Mouse (Mus musculus) right cerebral cortex, postnatal 25 days (tissue): ENCODE measurements at regions not wholly inside any gene's neighbourhood (a gene's known extent, or its start where the extent isn't known, plus 50 kb on each side); places are given as distances from the start of the nearest gene placed in this dataset.

Source experiments
- DNase-seq: peaks from one replicate; pipeline ENCODE4 v3.0.0; 2022

DNA sequence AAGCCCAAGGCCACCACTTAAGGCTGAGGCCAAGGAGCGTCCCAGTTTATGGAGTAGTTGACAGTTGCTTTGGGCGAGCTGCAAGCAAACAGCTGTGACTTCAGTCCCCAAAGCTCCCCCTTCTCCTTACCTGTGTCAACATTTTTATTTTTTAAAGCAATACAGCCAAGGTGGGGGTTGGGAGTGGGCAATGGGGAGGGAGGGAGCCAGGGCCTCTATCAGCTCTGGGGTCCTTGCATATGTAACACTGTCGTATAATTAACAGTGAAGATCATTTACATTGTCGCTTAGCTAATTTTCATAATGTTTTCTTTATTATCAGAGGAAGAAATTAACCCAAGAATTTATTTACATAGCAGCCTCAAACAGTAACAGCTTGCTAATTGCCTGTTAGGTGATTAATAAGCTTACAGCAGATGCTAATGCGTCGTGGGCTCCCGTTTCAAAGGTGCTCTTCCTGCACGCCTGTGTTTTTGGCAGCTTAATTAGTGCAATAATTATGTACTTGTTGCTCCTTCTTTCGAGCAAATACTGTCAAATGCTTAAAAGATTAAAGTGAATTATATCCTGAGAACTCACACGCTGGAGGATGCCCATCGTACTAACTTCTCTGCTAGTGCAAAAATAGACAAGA, 227.4 kb upstream of the Tle3 start:
- no peak for DNase-seq

DNA sequence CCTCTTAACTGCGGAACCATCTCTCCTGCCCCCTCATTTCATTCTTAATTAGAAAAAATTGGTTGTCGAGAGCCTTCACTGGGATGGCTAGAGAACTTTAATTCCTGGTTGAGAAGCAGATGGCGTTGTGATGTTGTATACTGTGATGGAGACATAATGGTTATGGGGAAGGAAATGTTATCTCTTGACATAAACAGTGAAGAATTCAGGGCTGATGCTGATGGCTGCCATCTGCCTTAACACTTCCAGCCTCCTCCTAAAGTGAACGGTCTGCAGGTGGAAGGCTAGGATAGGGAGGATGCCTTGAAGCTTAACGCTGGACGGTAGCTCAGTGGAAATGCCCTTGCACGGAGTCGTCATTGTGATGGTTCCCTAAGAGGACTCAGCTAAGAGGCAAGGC, 226.4 kb upstream of the Tle3 start:
- DNase-seq = no peak

DNA sequence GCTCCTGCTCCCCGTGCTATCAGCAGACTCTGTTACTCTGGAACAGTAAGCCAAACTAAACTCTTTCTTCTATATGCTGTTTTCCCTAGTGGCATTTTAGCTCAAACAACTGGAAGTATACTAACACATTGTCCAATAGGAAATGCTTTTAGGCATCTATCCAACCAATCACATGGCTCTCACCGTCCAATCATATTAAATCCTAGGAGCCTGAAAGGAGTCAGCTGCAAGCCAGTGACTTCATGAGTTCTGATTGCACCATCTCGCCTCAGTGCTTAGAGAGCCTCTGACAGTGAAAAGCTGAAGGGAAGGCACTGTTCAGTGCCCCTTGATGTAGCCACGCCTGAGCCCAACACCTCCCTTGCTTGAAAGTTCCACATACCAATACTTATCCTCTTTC, 221.0 kb upstream of the Tle3 start:
- DNase-seq = no peak

DNA sequence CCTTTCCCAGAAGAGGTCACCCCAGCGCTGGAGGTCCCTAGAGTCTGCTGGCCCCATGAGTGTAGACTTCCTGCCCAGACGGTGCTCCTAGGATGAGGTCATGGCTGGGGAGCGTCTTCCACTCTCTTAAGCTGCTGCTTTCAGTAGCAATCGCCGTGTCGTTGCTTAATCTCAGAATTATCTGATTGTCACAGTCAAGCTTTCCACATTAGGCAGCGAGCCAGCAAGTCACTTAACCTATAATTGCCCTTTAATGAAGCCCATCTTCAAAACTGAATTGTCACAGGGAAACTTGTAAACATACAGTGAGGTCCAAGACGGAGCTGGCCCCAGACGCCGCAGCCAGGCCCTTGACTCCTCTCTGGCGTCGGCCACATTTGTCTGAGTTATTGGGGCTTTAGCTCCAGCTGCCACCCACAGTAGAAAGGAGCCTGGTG, 220.2 kb upstream of the Tle3 start:
- no peak for DNase-seq

DNA sequence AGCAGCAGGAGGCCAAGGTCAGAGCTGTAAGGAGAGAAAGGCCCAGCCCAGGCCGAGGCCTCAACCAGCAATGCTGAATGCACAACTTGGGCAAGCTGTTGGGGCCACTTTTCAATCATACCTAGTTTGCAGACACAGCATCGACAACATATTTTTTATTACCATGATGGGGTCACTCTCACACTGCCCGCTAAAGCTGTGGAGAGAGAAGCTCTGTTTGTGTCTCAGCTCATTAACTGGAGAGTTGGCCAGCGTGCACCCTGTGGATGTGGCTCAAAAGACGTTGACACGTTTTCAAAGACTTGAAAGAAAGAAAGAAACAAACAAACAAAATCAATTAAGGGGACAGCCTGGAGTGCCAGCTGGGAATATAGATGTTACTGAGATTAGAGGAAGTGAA, 217.4 kb upstream of the Tle3 start:
- DNase-seq = no peak

DNA sequence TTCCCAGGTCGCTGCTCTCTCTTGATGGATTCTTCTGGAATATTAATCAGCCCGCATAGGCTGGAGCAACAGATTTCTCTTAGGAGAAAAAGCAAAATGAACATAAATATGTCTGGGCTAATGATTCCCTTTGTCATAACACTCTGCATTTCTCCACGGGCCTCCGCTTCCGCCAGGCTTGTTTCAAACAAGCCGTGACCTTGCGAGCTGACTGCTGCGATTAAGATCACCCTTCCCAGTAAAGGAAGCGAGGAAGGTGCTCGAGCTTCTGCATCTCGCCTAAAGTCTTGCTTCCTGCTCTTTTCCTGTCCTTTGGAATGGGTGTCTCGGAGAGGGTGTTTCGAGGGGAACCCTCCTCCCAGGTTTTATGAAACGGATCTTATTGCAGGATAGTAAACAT, 216.3 kb upstream of the Tle3 start:
- DNase-seq = no peak

DNA sequence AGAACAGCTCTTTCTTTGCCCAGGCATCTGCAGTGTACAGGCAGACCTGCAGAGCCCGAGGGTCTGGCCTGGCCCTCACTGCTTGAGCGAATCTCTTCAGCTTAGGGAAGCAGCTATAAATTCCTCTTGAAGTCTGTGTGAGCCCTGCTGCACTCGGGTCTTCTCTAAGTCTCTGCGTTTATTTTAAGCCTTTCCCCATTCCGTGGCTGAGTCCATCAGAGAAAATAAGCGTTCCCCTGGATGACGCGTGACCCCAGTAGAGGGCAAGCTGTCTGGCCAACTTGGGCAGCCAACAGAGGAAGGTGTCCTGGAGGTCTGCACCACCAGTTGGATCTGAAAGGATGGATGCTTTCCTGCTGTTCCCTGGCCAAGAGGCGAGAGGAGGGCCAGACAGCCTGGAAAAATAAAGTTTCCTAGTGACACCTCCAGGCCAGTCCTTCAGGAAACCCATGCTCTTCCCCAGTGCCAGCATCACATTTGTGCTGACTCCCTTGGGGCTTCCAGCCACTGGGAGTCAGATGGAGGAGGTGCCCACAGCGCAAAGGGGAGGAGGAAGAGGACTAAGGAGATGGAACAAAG, 213.9 kb upstream of the Tle3 start:
- DNase-seq = no peak

DNA sequence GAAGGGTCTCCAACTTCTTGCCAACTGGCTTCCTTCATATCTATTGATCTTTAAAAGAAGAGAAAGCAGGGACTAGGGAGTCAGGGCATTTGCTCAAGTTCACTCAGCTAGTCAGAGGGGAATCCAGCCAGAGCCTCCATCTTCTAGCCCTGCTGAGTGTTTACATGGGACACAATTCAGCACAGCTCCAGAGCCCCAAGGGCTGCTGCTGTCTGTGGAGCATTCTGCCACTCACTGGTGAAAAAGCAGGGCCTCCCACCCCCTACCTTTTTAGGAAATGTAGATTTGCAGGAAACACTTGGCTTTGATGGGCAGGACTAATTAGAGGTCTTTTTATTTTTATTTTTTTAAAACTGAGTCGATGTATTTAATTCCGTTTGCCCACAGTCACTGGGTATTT, 213.0 kb upstream of the Tle3 start:
- DNase-seq = no peak

DNA sequence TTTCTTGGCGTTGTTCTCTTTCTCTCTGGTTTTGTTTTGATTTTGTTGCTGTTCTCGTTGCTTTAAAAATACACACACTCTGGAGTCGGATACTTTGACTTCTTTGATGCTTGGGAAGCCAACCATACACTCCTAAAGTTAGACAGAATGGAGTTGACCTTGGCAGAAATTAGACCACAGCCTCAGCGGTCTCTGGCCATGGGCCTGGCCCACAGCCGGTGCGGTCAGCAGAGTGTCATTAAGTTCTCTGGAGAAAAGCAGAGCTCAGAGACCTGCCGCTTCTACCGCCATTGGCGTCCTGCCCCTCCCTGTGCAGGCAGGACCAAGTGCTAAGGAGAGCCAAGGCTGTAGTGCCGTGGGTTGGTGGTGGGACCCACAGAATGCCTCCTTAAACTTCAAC, 212.6 kb upstream of the Tle3 start:
- no peak for DNase-seq

DNA sequence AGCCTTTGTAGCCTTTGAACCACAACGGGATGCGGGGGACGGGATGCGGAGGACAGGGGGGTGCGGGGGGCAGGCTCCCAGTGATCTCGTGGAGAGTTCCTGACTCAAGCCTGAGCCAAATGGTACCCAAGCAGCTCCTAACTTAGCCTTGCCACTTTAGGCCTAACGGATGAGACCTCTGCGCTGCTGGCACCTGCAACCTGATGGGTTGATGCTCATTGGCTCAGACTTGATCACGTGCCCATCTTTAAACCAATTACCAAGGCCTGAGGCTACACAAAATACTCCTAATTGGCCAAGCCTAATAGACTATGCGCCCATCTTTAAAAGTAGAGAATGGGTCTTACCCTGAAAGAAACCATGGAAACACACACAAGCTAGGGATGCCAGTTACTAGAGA, 209.3 kb upstream of the Tle3 start:
- DNase-seq = no peak

DNA sequence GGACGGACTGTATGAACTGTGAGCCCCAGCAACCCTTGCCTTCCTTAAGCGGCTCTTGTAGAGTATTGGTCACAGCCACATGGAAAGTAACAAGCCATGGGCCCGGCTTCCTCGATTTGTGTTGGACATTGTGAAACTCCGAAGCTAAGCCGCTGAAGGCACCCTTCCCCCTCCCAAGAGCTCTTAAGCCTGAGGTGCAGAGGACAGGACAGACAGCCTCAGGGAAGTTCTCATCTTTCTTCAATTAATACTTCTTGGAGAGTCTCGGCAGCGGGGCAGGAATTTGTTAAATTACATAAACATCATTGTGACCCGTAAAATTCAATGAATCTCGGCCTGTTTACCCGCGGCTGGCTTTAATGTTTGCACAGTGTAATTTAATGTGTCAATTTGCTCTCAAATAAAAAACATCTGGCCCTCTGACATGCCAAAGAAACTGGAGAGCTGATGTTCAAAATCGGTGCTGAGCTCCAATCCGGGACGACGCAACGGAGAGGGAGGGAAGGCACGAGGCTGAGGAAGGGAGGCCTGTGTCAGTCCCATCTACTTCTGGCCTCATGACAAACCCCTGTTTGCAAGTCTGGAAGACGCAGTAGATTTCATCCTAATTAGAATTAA, 208.4 kb upstream of the Tle3 start:
- no peak for DNase-seq

DNA sequence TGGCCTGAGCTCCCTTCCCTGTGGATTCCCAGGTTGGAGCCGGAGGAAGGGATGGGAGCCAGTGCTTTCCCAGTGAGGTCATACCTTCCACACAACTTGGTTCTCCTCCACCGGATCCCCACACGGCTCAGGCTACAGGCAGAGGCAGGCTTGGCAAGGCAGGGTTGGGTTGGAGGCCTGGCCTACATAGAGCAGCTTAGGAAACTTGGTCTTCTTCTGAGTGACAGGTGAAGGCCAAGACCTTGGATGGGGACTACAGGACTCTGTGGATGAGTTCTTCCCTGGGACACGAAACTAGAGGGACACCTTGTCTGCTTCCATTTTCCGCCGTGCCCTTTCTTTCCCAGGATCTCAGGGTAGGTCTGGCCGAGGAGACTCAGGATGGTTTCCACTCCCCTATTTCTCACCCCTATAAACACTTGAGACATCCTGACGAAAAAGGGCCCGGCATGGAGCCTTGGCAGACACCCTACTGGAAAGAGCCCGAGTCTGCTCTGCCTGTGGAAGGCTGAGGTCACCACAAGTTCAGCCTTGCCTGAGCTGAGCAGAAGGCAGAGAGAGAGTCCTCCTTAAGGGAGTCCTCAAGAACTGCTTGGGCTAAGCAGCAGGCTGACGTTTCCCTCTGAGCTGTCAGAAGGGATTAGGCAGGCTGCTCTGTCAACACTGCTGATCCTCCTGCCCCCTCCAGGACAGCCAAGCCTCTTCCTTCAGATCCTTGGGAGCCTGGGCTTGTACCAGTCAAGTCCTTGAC, 207.5 kb upstream of the Tle3 start:
- no peak for DNase-seq

DNA sequence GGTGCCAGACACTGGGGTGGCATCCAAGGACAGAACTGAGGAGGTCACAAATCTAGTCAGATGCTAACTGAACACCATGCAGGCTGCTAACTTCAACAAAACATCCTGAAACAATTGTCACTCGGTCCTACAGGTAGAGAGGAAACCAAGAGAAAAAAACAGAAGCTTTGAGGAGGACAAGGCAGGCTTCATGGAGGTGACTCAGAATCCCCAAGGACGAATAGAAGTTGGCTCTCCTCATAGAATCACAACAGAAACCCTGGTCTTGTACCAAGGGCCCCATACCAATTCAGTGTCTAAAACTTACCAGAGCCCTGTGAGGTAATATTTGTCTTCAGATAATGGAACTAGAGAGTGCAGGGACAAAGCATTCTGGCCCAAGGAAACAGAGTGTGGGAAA, 206.1 kb upstream of the Tle3 start:
- no peak for DNase-seq

DNA sequence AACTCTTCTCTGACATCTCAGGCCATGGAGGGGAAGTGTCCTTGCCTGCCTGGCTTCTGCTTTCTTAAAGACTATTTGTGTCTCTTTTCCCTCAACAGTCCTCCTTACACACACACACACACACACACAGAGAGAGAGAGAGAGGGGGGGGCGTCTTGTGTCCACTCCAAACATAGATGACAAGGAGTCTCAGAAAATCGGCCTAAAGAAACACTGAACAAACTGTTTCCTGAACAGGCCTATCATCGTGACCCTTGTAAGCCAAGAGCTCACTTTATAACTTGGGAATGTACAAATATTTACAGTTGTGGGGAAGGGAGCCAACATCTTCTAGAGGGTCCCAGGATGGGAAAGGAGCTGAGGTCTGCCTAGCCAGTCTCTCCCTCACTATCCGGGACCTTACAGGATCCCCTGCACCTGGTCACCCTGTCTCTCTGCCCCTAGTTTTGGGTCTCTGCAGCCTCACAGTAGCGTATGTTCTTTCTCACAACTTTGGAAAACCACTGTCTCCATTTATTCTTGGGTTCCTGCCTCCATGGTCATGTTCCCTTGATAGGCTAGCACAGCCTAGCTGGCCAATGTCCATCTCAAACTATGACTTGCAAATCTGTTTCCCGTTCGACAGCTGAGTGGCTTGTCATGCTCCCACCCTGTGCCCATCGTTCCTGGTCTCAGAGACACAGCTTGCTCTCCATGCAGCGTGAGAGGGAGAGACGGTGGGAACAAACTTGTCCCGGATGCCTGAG, 204.9 kb upstream of the Tle3 start:
- no peak for DNase-seq

DNA sequence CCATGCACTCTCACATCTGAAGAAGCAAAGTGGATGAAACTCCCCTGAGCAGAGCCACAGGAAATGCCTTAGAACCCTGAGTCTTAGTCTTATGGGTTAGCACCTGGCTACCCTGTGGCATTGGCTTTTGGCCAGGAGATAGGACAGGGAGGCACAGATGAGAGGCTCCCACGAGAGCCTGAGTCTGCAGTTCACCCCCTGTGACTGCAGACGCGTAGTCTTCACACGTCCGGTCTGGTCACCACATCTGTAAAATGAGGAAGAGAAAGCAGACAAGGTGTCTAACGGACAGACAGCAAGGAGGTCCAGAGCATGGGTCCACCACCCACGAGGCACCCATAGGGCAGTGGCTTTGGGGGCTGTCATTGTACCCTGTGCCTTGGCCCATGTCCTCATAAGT, 203.2 kb upstream of the Tle3 start:
- no peak for DNase-seq

DNA sequence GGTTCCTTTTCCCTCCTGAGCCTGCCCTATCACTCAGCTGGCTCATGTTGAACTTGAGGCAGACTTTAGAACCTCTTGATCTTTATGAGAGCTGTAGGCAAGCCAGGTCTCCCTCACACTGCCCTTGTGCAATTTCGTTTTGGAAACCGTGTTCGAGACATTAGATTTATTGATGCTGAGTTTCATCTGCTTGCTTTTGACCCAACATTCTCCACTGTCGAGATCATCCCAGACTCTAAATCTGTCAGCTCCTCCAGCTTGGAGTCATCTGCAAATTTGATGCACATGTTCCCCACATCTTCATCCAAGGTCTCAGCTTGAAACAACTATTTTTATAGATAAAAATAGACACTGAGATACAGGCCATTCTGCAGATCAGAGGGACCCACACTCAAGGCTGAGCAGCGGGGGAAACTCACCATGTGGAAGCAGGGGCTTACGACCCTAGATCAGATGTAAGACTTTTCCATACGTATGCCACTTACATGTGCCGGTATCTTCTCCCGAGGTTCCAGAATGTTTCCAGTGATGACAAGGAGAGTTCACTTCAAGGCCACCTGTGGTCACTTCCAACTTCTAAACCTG, 202.6 kb upstream of the Tle3 start:
- DNase-seq = no peak

DNA sequence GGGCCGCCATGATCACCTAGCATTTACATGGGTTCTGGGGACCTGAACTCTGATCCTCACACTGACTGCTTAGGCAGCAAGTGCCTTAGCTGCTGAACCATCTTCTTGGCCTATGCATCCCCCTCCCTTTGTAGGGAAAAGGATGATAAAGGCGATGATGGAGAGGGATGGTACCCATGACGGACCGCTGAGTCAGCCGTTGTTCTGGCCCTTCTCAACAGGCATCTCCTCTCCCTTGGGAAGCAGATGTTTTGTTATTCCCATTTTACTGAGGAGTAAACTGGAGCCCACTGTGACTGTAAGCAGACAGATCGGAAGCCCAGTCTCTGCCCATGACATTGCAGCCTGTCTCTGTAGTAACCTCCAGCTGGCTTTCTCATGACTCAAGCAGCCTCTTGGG, 201.2 kb upstream of the Tle3 start:
- no peak for DNase-seq

DNA sequence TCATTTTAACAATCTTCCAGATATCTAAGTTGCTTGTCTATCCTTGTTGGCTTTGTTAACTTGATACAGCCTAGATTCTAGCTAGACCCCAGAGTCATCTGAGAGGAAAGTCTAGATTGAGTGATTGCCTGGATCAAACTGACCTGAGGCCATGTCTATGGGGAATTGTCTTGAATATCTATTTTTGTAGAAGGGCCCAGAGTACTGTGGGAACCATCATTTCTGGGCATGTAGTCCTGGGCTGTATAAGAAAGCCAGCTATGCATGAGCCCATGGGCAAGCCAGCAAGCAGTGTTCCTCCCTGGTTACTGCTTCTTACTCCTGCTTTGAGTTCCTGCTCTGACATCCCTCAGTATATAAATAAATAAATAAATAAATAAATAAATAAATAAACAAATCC, 199.7 kb upstream of the Tle3 start:
- no peak for DNase-seq

DNA sequence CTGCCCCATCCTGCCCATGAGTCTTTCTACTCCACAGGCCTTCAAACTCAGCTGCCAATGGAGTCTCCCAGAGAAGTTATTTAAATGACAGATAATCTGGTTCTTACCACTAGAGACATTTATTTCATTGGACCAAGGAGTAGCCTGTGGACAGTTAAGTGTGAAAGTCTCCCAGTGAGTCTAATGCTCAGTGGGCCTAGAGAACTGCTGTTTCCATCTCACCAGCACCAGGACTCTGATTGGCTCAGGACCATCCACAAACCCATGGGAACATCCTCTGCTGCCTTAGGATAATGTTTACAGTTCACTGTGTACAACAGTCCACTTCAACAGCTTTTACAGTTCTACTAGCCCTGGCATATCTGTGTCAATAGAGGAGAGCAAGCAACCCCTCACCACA, 198.6 kb upstream of the Tle3 start:
- DNase-seq = no peak

DNA sequence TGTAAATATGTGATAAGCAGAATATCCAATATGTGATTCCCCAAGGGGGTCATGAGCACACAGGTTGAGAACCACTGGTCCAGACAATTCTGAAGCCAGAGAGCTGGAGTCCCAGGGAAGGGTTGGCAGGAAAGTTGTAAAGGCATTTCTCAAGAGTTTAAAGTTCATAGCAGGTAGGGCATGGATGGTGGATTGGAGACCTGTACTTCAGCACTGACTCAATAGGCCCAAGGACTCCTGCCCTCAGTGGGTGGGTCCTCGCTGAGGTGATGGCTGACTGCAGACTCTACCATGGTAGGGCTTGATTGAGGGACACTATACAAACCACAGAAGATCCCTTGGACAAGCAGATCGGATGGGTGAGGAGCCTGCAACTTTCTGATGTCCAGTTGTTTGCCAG, 196.8 kb upstream of the Tle3 start:
- DNase-seq = no peak

DNA sequence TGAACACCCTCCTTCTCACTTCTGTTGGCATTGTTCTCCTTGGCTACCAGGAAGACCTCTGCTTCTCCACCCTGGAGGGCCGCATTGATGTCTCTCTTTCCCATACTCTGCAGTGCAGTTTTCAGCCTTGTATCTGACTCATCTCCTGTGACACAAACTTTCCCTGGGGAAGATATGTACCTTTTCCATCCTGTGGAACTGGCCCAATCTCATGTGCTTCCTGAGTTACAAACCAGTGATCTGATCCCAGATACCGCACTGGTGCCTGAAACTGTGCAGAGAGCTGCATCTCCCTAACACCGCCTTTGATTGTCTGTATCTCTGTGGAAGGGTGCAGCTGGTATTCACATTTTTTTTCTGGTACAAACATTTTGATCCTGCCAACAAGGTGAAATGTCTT, 195.3 kb upstream of the Tle3 start:
- DNase-seq = no peak

DNA sequence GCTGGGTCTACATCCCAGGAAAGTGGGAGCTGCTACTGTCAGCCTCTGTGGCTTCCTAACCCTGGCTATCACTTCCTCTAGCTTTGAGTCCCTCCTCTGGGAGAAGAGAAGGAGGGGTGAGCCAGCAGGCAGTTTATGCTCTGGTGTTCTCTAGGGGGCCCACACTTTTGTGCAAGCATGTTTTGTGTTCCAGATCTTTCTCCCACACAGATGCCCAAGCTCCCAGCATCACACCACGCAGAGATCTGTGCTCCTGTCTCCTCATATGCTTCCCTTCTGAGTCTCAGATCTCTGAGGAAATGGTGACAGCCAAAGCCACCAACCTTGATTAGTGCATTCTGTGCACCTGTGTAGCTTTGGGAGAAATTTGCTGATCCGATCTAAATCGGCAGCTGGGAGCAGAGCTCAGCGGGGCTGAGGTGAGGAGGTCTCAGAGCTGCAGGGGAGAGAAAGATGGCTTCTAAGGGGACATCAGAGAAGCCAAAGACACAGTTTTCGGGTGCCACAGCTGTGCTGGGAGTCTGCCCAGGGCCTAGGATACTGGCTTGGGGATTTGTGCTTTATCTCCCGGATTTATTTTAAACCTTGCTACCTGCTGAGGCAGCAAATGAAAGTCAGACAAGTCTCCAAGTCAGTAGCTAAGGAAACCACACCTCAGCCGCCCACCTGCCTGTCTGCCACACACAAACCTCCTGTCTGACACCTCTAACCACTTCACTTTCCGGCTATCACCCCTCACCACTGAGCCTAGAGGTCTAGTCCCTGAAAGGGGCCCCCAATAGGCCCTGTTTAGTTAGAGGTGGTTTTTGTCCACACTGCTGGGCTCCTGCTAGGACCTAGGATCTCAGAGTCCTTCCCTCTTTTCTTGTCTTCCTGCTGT, 185.4 kb upstream of the Tle3 start:
- no peak for DNase-seq
